Mouse (Mus musculus) CD8-positive naive resting alpha-beta T cell, adult 2 months (primary cell): ENCODE data around the gene Galnt10.

Experiments
- DNase-seq, 2 experiments: peaks; one replicate each; pipeline ENCODE4 v3.0.0; 2022; ENCODE audit warnings: low read depth in 2 of 2, low spot score in 2 of 2

Gene Galnt10

DNA sequence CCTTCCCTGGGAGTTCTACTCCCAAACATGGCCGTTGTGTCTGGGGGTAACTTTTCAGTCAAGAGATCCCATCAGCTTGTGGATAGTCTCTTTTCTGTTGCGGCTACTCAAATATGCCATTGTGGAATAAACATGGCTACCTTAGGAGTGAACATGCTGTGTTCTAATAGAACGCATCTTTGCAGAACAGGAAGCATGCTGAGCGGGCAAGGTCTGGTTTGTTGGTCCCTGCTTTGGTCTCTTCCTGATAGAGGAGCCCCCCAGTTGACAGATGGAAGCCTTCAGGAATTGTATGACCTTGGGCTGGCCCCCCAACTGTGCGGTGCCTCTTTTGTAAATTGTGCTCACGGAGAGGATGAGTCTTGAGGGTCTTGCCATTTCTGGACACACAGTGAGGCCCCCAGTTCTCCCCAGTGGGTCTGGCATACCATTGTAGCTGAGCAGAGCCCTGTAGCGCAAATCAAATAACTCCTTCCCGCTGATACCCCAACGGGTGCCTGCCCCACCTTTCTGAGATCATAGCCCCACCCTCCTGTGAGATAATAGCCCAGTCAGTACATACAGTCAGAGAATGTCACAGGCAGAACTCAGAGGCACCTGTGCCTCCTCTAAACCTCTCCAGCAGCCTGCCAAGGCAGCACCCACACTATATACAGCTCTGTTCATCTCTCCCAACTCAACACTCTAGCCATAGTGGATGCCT is 12.3 kb downstream of the Galnt10 start:
- DNase-seq: no peak

DNA sequence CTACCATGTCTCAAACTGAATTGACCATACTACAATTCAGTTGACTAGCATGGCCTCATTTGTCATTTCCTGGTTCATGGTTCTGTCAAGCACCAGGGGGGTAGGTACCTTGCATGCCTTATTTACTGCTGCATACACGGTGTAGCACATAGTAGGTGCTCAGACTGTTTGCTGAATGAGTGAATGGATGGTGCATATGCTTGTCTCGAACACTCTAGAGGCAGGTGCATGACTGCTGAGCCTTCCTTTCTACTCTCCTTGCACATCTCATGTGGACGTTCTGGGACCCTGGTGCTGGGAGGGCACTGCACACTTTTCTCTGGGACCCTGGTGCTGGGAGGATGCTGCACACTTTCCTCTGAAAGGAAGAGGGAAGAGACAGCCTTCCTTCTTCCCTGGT is 13.0 kb downstream of the Galnt10 start:
- no peak for DNase-seq

DNA sequence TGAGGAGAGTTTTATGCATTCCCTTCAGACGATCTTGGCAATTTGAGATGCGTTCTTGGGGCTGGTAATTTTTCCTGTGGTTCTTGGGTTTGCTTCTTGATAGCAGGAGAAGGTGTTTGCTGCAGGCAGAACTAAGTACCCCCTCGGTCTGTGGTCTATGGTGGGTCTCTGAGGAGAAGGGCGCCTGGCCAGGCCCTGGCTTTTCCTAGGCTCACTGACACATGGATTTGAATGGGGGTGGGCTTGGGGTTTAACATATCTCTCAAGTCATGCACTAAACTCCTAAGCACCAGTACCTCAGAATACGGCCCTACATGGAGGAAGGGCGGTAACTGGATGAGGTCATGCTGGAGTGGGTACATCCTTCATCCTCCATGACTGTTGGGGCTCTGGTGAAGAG is 13.5 kb downstream of the Galnt10 start:
- no peak for DNase-seq

DNA sequence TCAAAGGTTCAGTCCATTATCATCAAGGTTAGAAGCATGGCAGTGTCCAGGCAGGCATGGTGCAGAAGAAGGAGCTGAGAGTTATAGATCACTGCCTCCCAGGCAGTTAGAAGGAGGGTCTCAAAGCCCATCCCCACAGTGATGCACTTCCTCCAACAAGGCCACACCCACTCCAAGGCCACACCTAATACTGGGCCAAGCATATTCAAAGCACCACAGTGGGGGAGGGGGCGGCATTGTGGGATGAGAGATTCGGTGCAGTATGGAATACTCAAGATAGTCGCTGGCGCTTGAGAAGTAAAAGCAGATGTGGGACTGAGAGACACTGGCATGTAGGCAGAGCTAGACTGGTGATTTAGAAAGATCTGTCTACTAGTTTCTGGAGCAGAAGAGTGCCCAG is 14.9 kb downstream of the Galnt10 start:
- DNase-seq: no peak

DNA sequence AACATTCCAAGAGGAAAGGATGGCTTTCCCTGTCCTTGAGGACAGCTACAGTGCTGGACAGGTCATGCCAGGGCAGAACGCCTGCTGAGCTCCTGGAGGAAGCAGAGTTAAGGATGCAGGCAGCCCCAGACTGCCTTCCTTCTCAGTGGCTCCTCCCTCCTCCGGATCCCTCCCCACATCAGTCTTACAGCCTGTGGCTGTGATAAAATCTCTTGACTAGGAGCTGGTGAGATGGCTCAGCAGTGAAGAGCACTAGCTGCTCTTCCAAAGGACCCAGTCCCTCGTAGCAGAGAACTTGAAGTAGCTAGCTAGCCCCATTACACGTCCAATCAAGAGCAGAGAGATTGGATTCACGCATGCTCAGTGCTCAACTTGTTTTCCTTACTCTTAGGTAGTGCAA is 15.6 kb downstream of the Galnt10 start:
- DNase-seq: peak in 1 of 2 experiments; percentile 47

DNA sequence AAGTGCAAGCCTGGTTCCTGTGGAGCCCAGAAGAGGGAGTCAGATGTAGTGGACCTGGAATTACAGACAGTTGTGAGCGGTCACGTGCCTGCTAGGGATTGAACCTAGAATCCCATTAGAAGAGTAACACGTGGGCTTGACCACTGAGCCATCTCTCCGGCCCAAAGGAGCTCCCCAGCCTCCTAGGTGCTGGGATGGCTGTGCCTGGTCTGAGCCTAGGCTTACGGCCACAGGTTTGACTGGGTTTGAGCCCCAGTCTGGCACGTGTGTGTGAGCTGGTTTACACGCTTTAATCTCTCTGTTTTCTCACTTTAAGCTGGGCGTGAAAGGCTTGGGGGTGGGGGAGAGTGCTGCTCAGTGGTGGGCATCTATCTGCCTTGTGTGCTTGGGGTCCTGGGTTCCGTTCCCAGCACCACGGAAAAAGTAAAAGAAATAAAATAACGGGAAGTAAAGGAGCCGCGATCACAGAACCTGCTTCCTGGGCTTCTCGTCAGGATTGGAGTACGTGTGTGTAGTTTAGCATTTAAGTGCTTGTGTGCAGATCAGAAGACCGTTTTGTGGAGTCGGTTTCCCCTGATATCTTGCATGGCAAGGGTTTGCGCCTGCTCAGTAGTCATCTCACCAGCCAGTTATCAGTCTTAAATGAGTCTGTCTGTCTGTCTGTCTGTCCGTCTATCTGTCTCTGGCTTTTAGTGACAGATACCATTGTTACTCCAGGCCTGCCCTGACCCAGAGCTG is 16.4 kb downstream of the Galnt10 start:
- DNase-seq: no peak

DNA sequence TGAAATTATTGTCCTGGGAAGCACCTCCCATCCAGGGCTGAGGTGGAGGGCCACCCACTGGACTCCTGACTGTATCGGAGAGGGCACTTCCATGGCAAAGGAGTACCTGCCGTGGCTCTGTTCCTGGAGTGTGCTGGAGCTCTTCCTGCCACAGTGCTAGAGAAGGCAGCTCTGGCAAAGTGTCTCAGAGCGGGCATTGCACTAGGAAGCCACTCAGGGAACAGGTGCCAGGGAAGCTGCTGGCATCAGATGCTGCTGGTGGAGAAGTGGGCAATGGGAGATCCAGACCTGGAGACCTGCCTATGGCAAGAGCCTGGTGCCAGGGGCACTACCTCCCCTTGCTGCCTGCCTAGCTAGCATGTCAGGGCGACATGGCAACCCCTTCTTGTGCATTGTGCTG is 17.0 kb downstream of the Galnt10 start:
- DNase-seq: no peak

DNA sequence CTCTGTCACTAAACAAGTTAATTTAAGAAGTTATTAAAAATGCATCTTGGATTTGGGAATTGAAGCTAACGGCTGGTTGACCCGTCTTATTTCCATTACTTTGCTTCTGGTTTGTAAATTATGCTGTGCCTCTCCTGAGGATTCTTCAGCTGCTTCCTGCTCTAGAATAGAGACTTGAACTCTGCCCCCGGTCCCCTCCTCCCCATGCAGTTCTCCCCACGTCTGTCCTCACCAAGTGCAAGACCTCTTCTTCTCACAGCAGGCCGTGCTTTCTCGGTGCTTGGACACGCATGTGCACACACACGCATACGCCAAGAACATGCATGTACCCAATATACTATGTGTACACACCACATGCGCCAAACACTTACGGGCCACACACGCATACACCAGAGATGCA is 18.0 kb downstream of the Galnt10 start:
- no peak for DNase-seq

DNA sequence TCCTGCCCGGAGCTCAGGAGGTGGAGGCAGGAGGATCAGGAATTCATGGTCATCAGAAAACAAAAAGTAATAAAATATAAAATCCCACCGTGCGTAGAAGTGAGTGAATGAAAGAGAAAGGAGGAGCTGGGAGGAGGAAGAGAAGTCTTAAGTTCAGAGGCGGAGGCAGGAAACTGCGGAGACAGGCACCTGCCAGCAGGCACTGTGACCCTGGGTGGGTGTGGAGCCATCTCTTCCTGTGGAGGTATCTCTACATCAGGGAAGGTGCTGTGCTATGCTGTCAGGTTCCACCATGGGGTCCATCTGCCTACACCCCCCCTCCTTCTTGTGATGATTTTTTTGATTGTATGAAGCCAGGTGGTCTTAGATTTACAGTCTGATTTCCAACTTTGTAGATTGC is 19.5 kb downstream of the Galnt10 start:
- DNase-seq: peak in 1 of 2 experiments; percentile 49

DNA sequence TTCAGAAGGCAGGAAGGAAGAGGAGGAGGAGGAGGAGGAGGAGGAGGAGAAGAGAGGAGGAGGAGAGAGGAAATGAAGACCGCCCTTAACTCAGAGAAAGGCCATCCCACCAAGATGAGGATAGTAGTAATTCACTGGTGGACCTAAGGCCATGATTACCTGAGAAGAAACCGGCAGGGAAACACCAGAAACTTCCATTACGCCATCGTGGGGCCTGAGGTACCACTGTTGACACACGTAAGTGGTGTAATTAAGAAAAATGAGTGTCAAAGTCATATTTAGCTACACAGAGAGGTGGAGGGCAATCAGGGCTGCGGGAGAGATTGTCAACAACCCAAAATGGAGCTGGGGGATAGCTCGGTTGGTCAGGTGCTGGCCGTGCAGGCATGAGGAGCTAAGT is 23.0 kb downstream of the Galnt10 start:
- DNase-seq: no peak

DNA sequence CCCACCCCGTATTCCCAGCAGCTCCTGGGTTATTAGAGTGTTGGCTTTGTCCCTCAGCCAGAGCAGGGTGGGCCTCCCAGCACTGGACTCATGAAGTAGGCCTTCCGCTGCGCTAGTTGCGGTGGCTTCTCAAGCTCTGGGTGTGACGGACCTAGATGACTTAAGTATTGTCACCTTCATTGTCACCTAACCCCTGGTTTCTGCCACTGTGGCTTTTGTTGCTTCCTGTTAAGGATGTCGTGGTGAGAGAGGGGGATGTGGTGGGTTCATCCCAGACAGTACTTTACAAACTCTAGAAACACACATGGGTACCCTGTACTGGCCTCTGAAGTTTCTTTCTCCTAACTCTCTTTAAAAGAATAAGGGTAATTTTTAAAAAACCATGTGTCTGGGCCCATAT is 24.3 kb downstream of the Galnt10 start:
- DNase-seq: peak; percentile 38 to 56

DNA sequence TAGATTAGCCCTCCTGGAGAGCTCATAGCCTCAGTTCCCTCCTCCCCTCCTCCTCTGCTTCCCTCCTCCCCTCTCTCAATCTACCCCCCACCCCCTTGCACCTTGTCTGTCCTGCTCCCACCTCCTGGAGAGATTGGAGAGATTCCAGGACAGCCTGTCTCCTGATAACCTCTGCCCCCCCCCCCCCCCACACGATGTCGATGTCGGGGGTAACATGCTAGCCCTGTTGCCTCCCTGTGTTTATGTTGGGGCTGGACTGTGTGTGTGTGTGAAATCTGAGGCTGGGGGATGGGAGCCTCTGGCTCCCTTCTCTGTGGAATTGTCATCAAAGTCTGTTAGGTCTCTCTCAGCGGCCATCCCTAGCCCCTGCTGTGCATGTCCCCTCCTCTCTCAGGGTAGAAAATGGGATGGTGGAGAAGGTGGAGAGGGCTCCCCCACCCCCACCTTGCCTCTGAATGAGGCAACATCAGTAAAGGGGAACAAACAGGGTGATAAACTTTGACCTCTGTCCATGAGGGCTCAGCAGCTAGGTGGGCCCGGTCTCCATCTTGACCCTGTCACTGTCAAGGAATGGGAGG is 26.0 kb downstream of the Galnt10 start:
- no peak for DNase-seq

DNA sequence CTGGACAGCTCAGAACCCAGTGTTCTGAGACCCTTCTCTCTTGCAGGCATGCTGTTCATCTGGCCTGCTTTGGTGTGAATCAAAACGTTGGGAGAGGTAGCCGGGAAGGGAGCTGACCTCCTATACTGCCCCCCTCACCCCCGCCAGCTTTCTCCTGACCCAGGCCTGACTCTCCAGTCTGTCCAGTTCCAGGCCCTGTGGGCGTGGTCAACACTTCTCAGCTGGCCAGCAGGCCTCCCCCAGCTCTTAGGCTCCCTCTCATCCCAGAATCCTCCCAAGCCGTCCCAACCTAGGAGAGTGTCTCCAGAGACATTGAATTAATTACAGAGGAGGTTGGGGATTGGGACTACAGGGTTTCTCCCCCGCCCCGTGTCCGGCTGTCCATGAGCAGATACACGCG is 26.6 kb downstream of the Galnt10 start:
- no peak for DNase-seq

DNA sequence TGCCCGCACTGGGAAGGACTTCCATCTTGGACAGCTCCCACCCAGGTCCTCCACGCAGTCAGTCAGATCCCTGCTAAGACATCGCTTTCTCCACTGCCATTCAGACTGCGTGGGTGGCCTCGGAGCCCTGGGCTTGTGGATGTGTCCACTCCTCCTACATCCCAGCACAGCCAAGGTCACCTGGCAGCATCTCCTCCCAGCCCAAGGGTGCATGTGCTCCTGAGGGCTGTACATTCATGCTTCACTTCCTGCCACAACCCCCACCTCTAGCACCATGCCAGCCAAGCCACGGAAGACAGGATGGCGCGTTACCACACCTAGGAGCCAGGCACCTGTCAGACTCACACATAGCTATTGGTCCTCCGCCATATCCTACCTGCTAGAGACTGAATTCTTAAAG is 27.8 kb downstream of the Galnt10 start:
- peak; percentile 37 to 59 for DNase-seq

DNA sequence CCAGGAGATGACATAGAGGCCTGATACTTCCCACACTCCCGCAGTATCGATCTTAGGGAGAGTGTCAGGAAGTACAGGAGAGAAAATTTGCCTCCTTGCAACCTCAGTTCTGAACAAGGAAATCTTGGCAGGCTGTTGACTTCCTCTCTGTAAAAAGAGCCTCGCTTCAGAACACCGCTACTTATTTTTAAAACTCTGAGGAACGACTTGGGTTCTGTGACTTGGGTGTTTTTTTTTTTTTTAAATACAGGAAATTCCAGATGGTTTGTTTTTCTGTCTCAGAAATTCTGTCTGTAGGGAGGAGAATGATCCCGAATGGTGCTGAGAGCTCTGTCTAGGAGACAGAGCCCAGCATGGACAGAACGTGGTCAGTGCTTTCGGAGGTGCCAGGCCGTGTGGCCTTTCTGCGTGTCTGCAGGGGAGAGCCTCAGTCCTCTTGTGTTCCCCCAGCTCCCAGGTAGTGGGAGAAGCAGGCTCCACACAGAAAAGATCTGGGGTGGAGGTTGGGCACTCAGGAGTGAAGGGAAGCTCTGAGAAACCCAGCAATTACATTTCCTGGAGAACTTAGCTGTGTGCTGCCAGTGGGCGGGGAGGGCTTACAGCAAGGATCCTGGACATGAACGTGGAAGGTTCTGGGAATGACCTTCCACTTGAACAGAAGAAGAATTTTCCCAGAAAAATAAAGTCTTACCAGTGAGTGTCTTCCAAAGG is 28.9 kb downstream of the Galnt10 start:
- DNase-seq: no peak

DNA sequence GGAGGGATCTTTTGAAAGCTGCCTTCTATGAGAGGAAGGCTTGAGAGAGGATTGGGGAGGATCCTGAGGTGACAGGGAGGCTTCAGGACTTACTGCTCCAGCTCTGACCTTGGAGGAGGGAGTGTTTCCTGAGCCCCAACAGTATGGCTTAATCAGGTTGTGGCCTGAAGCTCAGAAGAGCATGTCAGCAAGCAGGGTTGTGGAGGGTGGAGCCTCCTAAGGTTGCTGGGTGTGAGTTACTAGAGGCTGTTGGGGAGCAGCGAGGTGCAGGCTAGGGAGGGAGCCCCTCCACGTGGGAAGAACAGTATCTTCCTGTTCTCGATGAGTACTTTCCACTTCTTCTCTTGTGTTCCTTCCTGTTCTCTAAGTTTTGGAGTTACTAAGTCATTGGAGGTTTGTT is 32.0 kb downstream of the Galnt10 start:
- DNase-seq: no peak

DNA sequence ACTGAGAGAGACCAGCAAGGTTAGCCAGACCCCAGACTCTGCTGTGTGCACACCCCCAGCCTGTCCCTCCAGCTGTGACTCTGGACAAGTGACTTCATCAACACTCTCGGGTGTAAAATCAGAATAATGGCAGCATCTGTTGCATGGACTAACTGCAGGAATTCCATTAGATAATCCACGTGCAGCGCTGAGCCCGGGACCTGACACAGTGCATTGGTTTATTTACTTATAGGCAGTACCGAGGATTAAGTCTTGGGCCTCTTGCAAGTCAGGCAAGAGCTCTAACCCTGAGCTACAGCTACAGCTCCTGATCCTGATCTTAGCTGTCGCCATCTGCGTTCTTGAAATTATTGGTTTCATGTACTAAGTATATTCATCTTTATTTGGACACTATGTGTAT is 37.3 kb downstream of the Galnt10 start:
- DNase-seq: no peak

DNA sequence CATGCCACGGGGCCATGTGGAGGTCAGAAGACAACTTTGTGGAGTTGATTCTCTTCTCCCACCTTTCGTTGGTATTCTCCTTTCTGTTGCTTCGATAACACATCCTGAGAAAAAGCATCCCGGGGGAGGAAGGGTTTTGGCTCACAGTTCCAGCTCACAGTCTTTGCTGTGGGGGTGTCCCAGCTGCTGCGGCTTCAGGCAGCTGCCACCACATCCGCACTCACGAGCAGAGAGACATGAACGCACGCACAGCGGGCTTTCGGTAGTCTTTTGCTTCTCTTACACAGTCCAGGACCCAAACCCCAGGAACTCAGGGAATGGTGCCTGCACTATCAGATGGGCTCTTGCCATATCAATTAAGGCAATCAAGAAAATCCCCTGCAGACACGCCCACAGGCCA is 37.9 kb downstream of the Galnt10 start:
- DNase-seq: no peak

DNA sequence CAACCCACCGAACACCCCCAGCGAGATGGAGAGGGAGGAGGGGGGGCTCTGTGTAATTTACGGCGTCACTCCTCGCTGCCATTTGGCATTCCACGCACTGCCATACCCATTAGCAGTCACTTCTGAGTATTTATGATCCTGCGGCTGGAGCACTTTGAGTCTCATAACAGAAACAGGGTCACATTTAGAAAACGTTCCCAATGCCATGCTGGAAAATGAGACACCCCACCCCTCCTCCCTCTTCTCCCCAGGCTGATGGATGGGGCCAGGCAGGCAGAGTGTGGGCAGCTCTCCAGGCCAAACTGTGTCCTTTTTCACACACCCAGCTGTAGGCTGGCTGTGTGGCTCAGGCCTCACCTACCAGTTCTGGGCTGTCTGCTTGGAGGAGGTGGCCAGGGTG is 38.7 kb downstream of the Galnt10 start:
- DNase-seq: no peak

DNA sequence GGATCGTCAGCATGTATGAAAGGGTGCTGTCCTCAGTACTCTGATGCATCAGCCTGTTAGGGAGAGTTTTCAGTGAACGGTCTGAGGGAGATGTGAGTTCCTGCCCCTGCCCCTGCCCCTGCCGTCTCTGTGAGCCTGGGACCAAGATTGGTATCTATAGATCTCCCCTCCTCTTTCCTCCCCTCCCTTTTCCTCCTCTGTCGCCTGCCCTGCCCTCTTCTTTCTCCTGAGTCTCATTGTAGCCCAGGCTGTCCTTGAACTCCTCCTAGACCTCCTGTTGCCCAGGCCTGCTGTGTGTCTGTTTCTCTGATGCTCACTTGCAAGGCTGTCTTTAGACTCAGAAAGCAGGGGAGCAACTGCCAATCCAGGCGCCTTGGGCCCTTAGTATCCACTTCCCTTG is 39.6 kb downstream of the Galnt10 start:
- DNase-seq: no peak

DNA sequence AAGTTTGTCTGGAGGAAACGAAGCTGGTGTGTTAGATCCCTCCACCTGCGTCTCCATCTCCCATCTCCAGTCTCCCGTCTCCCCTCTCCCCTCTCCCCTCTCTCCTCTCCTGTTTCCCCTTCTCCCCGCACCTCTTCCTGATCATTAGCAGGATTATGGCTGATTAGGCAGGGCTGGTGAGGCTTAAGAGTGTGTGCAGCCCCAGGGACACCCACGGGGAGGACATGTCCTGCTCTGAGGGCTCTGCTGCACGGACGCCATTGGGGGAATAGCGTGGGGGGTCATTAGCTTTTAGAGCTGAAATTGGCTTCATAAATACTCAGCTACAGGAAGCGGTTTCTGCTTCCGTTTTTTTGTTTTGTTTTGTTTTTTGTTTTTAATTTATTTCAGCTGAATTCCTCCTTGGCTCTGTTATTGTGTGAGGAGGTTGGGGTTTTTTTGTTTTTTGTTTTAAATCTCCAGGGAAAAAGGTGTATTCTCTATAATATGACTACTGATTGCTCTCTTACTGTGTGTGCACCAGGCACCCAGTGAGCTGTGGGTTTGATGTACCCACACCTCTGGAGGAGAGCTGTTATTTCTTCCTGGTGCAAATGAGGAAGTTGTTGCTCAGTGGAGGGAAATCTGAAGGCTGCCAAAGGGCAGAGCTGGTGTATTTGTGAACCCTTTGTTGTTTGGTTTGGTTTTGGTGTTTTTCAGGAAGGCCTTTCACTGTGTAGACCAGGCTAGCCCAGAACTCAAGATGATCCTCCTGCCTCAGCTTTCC is 40.6 kb downstream of the Galnt10 start:
- DNase-seq: peak in 1 of 2 experiments; percentile 38
